Mouse (Mus musculus): ENCODE data around the gene Gab1. TPM values are rescaled to one million over a fixed set of nuclear protein-coding genes. Genes with fewer than 3 reads are reported as not detected.

Gene Gab1
- polyA plus RNA-seq, 1 experiment from 2014 or later = 16.8 TPM

GRCm38 (mm10) chr8:80815179-80815578, 65.1 kb downstream of the Gab1 start:
- 52% methylated on average over 6 of the region's 6 CpGs for WGBS
- Histone ChIP-seq H3K4me3 (replicated peaks) (no peak overlapping the region), H3K4me1 (peaks cover 57% of the 10 kb centered on the region), H3K36me3 (no peaks in the 10 kb centered on the region), H3K4me2 (no peak overlapping the region), H3K9me3 (replicated peaks) (no peaks in the 10 kb centered on the region), H3K27me3 (no peaks in the 10 kb centered on the region), H3K27ac (no peak overlapping the region), H3K9ac (no peak overlapping the region)
- no peak for ATAC-seq (replicated peaks; ENCODE audit: low FRiP score)

- no peak overlapping the region for H3K4me3 ChIP-seq (replicated peaks)
- no peaks in the 10 kb centered on the region for H3K9me3 ChIP-seq (replicated peaks)
- 50% methylated on average over 13 of the region's 13 CpGs for WGBS
- 0 out of 2 replicates have a peak, but pooled peaks have one; percentile 31 for ATAC-seq (replicated peaks; ENCODE audit: low FRiP score)
- H3K9ac ChIP-seq = no peak overlapping the region
- H3K4me2 ChIP-seq = no peak overlapping the region
- H3K36me3 ChIP-seq = no peaks in the 10 kb centered on the region
- H3K4me1 ChIP-seq = peaks cover 56% of the 10 kb centered on the region
- no peaks in the 10 kb centered on the region for H3K27me3 ChIP-seq
- H3K27ac ChIP-seq = peak overlapping the region; percentile 14; the same call in 1 of the 2 replicates
Observed at GRCm38 (mm10) chr8:80814087-80814791, 66.1 kb downstream of the Gab1 start.

GRCm38 (mm10) chr8:80813439-80813838, 66.9 kb downstream of the Gab1 start:
- H3K4me2 ChIP-seq = no peak overlapping the region
- H3K4me3 ChIP-seq (replicated peaks) = no peak overlapping the region
- no peak for ATAC-seq (replicated peaks; ENCODE audit: low FRiP score)
- no peak overlapping the region for H3K9ac ChIP-seq
- H3K9me3 ChIP-seq (replicated peaks) = no peaks in the 10 kb centered on the region
- no peak overlapping the region for H3K27ac ChIP-seq
- WGBS = 80% methylated on average over 5 of the region's 5 CpGs
- H3K27me3 ChIP-seq = no peaks in the 10 kb centered on the region
- H3K4me1 ChIP-seq = peaks cover 57% of the 10 kb centered on the region
- H3K36me3 ChIP-seq = no peaks in the 10 kb centered on the region

- Histone ChIP-seq H3K27me3 (no peaks in the 10 kb centered on the region), H3K9me3 (replicated peaks) (no peaks in the 10 kb centered on the region), H3K36me3 (no peaks in the 10 kb centered on the region), H3K4me2 (no peak overlapping the region), H3K27ac (peak overlapping the region; percentile 81), H3K9ac (no peak overlapping the region), H3K4me1 (peaks cover 60% of the 10 kb centered on the region), H3K4me3 (replicated peaks) (no peak overlapping the region)
- WGBS = 43% methylated on average over 4 of the region's 4 CpGs
- ATAC-seq (replicated peaks; ENCODE audit: low FRiP score) = no peak
Observed at GRCm38 (mm10) chr8:80811591-80811991, 68.7 kb downstream of the Gab1 start.

- Histone ChIP-seq H3K4me2 (no peak overlapping the region), H3K27ac (peak overlapping the region; percentile 81), H3K9ac (no peak overlapping the region), H3K9me3 (replicated peaks) (no peaks in the 10 kb centered on the region), H3K27me3 (no peaks in the 10 kb centered on the region), H3K36me3 (no peaks in the 10 kb centered on the region), H3K4me3 (replicated peaks) (no peak overlapping the region), H3K4me1 (peaks cover 58% of the 10 kb centered on the region)
- ATAC-seq (replicated peaks; ENCODE audit: low FRiP score) = no peak
- 42% methylated on average over 4 of the region's 4 CpGs for WGBS
Observed at GRCm38 (mm10) chr8:80810916-80811315, 69.4 kb downstream of the Gab1 start.

GRCm38 (mm10) chr8:80810442-80810841, 69.9 kb downstream of the Gab1 start:
- Histone ChIP-seq H3K36me3 (no peaks in the 10 kb centered on the region), H3K4me1 (peaks cover 56% of the 10 kb centered on the region), H3K27ac (0 out of 2 replicates have a peak overlapping the region, but pooled peaks have one; percentile 81), H3K4me2 (no peak overlapping the region), H3K9me3 (replicated peaks) (no peaks in the 10 kb centered on the region), H3K27me3 (no peaks in the 10 kb centered on the region), H3K4me3 (replicated peaks) (no peak overlapping the region), H3K9ac (no peak overlapping the region)
- ATAC-seq (replicated peaks; ENCODE audit: low FRiP score) = no peak
- 85% methylated on average over 5 of the region's 5 CpGs for WGBS

DNA sequence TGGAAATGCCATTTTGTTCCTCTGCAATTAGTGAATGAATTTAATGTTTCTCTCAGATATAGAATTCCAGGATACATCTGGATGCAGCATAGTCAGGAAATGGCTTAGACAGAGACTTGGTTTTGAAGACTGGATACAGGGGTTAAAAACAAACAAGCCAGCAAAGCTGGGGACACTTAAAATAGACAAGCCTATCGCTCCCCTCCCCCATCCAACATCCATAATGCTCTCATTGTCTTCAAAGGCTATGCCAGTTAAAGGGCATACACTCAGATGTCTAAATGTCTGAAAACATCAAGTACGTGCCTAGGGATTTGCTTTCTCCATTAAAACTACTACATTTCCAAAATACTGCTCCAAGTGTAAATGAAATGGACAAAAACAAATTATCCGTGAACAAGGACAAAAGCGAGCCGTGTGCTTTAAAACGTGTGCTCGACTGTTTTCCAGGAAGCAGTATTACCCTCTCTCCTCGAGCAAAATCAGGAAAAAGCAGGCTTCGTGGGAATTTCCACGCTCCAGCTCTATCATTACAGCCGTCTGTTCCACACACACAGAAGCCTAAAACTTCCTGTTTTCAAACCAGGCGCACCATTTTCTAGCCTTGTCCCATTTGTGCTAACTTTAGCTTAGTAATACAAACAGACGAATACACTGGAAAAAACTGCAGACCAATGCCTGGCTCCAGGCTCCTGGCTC, 72.4 kb downstream of the Gab1 start:
- ATAC-seq (replicated peaks; ENCODE audit: low FRiP score) = no peak
- 44% methylated on average over 13 of the region's 13 CpGs for WGBS
- no peaks in the 10 kb centered on the region for H3K36me3 ChIP-seq
- peak overlapping the region; percentile 76 for H3K27ac ChIP-seq
- no peak overlapping the region for H3K4me3 ChIP-seq (replicated peaks)
- no peaks in the 10 kb centered on the region for H3K27me3 ChIP-seq
- no peak overlapping the region for H3K9ac ChIP-seq
- 0 out of 2 replicates have a peak overlapping the region, but pooled peaks have one; percentile 0 for H3K4me2 ChIP-seq
- no peaks in the 10 kb centered on the region for H3K9me3 ChIP-seq (replicated peaks)
- H3K4me1 ChIP-seq = peaks cover 44% of the 10 kb centered on the region

DNA sequence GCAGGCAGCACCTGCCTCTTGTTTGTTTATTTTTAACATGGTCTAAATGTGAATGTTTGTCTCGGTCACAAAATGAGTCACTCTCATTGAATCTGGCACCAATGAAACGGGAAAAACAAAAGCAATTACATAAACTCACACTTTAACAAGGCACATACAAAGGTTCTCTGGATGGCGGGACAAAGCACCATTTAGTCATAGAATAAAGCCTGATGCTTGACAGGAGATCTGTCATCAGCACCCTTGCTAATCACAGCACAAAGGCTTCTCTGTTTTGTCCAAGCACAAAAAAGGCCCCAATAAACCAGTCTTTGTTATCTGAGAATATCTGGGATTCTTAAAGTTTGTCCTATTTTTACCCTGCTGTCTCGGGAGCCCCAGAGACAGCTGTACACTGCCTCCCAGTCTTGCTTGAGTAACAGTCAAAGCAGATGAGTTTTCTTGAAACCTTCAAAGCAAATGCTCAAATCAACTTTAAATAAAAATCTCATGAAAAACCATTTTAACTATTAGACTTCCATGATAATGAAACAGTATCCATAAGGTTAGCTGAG, 76.2 kb downstream of the Gab1 start:
- WGBS = 56% methylated on average over 4 of the region's 4 CpGs
- H3K4me1 ChIP-seq = peaks cover 23% of the 10 kb centered on the region

DNA sequence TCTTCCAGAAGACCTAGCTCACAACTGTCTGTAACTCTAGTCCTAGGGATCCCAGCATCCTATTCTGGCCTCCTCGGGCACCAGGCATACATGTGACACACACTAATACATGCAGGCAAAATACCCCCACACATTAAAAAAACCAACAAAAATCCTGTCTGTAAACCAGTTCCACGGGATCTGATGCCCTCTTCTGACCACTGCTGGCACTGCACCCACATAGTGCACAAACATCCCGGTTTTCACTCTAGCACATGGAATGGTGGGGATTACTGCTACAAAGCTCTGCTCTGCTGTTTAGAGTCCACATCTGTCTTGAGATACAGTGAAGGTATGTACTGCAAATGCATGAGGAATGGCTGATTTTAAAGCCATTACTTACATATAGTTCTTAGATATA, 81.5 kb downstream of the Gab1 start:
- Histone ChIP-seq H3K9ac (no peak overlapping the region), H3K9me3 (replicated peaks) (no peaks in the 10 kb centered on the region; the same call in none of the 2 replicates), H3K4me2 (no peak overlapping the region), H3K27ac (peak overlapping the region; percentile 39; the same call in 1 of the 2 replicates), H3K4me1 (peaks cover 28% of the 10 kb centered on the region), H3K27me3 (no peaks in the 10 kb centered on the region), H3K36me3 (peaks cover 7% of the 10 kb centered on the region; the same call in 1 of the 2 replicates), H3K4me3 (replicated peaks) (no peak overlapping the region)
- ATAC-seq (replicated peaks; ENCODE audit: low FRiP score) = no peak
- 93% methylated on average over 3 of the region's 3 CpGs for WGBS

More for the DNA sequence above, 76.2 kb downstream of the Gab1 start:
- no peak for ATAC-seq (replicated peaks; ENCODE audit: low FRiP score)
- H3K27ac ChIP-seq = peak overlapping the region; percentile 45; the same call in 1 of the 2 replicates
- H3K4me2 ChIP-seq = no peak overlapping the region
- no peaks in the 10 kb centered on the region; the same call in 1 of the 2 replicates for H3K9me3 ChIP-seq (replicated peaks)
- peaks cover 3% of the 10 kb centered on the region; the same call in 1 of the 2 replicates for H3K36me3 ChIP-seq
- no peak overlapping the region for H3K9ac ChIP-seq
- H3K4me3 ChIP-seq (replicated peaks) = no peak overlapping the region
- no peaks in the 10 kb centered on the region for H3K27me3 ChIP-seq

DNA sequence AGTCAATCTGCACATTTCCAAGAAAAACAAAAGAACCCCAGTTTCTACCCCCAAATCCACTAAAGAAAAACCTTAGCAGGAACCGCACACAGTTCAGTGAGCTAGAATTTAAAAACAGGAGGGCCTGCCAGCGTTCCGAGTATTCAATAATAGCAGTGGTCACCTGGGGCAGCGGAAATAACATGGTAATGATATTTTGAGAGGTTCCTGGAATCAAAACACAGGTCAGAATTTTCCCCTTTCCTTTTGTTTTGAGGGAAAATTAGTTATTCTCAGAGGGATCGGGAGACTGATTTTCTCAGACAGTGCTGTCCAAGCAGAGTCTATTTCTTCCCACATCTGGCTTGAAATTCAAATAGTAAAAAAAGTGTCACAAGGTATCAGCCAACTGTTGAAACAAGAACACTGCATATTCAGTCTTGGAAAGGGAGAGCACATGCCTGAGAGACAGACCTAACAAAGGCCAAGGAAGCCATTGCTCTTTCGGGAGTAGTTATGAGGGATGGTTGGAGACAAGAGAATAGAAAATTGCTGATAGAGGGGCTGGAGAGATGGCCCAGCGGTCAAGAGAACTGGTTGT, 82.0 kb downstream of the Gab1 start:
- H3K4me2 ChIP-seq = no peak overlapping the region
- WGBS = 72% methylated on average over 7 of the region's 7 CpGs
- no peak overlapping the region for H3K4me3 ChIP-seq (replicated peaks)
- peaks cover 26% of the 10 kb centered on the region for H3K4me1 ChIP-seq
- H3K27ac ChIP-seq = peak overlapping the region; percentile 39; the same call in 1 of the 2 replicates
- peaks cover 7% of the 10 kb centered on the region; the same call in 1 of the 2 replicates for H3K36me3 ChIP-seq
- no peaks in the 10 kb centered on the region; the same call in none of the 2 replicates for H3K9me3 ChIP-seq (replicated peaks)
- ATAC-seq (replicated peaks; ENCODE audit: low FRiP score) = no peak
- no peaks in the 10 kb centered on the region for H3K27me3 ChIP-seq
- H3K9ac ChIP-seq = no peak overlapping the region

- ATAC-seq (replicated peaks; ENCODE audit: low FRiP score) = no peak
- WGBS = 65% methylated on average over 4 of the region's 4 CpGs
Observed at GRCm38 (mm10) chr8:80796070-80796469, 84.2 kb downstream of the Gab1 start.

More at GRCm38 (mm10) chr8:80796070-80796469, 84.2 kb downstream of the Gab1 start:
- Histone ChIP-seq H3K9me3 (replicated peaks) (no peaks in the 10 kb centered on the region; the same call in none of the 2 replicates), H3K27ac (no peak overlapping the region), H3K4me2 (no peak overlapping the region), H3K4me3 (replicated peaks) (no peak overlapping the region), H3K4me1 (peaks cover 26% of the 10 kb centered on the region), H3K27me3 (no peaks in the 10 kb centered on the region), H3K36me3 (peaks cover 10% of the 10 kb centered on the region; the same call in 1 of the 2 replicates), H3K9ac (no peak overlapping the region)
